Mouse (Mus musculus) kidney, postnatal 25 days (tissue): Measurements from ENCODE around the gene Stk38.

ENCODE experiments used
- DNase-seq, 2 experiments: peaks; one replicate each; pipeline ENCODE4 v3.0.0; 2021; ENCODE audit warnings: mixed read lengths in 2 of 2

The Stk38 gene

DNA sequence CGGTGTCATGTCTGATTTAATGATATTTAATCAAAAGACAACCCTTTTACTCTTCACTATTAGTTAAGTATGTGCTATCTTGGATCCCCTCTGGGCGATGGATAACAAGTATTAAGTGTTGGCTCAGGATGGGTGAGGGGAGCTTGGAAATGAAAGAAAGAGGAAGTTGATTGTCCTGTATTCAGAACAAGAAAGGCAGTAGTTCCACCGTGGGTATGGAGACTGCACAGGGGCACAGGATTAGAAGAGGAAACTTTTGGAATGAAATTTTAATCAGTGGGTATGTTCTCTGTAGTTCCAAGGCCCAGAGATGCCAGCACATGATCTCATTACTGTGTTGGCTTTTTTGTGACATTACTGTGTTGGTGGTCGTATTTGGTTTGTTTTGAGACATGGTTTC, 57.0 kb downstream of the Stk38 start:
- DNase-seq, result no peak

GRCm38 (mm10) chr17:28948661-28949060, 59.1 kb downstream of the Stk38 start:
- DNase-seq, result no peak

GRCm38 (mm10) chr17:28947011-28947939, 60.5 kb downstream of the Stk38 start:
- DNase-seq, result no peak

DNA sequence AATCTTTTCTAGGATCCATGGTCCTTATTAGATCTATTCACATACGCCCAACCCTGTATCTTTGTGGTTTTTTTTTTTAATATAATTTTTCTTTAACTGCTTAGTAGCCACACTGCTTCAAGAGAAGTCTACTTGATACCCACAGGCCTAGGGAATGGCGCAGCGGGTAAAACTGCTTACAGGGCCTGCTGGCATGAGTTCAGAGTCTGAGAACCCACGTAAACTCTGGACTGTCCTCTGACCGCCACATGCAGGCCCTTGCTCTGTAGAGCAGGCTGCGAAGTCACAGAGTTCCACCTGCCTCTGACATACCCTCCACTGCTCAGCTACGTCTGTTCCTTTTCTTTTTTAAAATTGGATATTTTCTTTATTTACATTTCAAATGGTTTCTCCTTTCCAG, 63.3 kb downstream of the Stk38 start:
- peak; percentile 72 to 84 for DNase-seq

- DNase-seq, result no peak
Observed at GRCm38 (mm10) chr17:28943740-28944139, 64.1 kb downstream of the Stk38 start, which contains the start of gene Pxt1. Gene Pxt1, minus strand, starts transcription at chr17:28943840.

DNA sequence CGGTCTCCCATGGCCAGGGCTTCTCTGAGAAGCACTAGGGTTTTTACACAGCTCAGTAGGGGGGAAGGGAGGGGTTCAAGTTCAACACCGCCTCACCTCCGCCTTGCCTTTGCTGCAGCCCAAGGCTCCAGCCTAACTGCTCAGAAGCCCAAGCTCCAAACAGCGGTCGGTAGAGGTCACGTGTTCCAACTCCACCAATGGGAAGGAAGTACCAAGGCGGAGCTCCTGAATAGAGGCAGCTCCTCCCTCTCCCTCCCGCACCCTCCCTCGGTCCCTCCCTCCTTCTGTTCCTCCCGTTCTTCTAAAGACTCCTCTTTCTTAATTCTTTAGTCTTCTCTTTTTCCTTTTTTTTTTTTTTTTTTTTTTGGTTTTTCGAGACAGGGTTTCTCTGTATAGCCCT, 65.7 kb downstream of the Stk38 start:
- DNase-seq, result peak in 1 of 2 experiments; percentile 30

DNA sequence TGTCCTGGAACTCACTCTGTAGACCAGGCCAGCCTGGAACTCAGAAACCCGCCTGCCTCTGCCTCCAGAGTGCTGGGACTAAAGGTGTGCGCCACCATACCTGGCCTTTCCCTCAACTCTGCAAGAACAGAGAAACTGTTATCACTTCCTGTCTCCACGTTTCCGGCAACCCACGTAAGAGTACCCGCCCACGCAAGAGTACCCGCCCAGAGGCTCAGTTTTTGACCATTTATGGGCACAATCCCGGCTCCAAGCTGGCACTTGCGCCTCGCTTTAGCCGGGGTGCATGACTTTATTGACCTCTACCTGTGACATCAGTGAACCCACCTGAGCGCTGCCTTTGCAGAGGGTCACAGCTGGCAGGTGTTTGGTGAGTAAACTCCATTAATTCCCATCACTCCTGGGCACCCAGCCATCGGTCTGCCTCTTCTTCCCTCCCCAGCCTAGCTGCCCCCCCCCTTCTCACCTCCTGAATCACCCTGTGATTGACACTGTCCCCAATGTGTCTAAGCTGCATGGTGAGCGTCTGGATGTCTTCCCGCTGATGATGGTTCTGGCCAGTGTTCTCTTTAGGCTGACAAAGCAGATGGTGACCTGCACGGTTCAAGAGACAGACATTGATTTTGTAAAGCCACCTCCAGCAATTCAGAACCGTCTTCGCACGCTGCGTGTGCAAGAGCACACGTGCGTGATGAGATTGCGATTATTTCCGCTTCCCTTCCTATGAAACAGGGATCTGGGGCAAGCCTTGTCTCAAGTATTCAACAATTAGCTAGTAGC, 66.8 kb downstream of the Stk38 start:
- DNase-seq, result no peak

DNA sequence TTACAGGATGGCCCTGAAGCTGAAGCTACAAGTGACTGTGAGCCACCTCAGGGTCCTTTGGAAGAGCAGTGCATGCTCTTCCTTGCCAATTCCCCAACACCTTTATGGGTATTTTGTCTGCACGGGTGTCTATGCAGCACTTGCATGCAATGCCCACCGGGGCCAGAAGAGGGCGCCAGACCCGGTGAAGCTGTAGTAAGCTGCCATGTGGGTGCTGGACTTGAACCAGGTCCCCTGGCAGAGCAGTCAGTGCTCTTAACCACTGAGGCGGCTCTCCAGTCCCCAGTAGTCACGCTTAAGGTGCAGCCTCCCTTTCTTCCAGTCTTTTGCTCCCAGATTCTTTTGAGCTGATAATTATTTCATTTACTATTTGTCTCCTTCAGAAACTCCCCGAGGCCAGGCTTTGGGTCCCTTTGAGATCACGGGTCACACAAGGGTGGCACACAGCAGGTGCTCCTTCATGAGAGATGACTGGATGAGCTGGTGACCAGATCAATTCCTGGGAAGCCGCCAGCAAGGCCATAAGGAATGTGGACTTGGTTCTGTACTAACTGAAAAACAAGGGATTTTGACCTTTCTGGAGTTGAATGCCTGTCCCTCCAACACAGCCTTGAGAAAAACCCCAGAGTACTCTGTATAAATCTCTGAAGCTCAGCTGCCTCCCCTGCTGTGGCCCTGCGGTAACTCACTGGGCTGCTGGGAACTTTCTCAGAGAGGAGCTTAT, 71.0 kb downstream of the Stk38 start:
- peak; percentile 85 to 86 for DNase-seq

DNA sequence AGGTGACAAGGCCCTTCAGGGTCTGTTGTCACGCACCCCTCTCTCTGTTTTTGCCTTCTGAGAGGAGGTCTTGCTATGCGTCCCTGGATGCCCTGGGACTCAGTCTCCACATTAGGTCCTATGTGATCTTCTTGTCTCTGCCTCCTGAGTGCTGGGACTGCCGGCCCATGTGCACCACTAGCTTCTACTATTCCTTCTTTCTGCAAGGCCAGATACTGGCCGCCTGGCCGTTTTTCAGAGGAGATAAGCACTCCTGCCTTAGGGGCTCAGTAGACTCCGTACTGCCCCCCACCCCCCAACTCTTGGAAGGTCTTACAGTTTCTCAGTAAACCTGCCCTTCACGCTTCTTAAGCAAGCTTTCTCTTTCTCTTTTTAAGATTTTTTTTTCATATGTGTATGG, 71.7 kb downstream of the Stk38 start:
- no peak for DNase-seq

- no peak for DNase-seq
Observed at GRCm38 (mm10) chr17:28934120-28934916, 73.5 kb downstream of the Stk38 start.

DNA sequence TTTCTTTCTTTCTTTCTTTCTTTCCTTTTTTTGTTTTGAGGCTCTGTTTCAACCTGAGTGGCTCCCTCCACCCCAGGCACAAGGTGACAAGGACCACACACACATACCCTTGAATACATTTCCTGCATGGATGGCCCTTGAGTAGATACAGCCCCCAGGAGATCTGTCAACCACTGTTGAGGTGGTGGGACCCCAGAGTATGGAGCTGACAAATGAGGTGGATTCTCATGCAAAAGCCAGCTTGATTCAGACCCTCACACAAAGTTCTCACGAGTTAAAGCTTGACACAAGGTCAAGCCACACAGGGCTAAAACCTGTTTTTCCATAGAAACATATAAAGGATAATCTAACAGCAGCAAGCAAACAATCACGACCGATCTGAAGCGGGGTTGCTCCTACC, 75.5 kb downstream of the Stk38 start:
- DNase-seq, result no peak

GRCm38 (mm10) chr17:28931436-28932211, 76.2 kb downstream of the Stk38 start:
- DNase-seq, result no peak

GRCm38 (mm10) chr17:28930392-28931074, 77.3 kb downstream of the Stk38 start:
- DNase-seq, result peak; percentile 96 to 98

DNA sequence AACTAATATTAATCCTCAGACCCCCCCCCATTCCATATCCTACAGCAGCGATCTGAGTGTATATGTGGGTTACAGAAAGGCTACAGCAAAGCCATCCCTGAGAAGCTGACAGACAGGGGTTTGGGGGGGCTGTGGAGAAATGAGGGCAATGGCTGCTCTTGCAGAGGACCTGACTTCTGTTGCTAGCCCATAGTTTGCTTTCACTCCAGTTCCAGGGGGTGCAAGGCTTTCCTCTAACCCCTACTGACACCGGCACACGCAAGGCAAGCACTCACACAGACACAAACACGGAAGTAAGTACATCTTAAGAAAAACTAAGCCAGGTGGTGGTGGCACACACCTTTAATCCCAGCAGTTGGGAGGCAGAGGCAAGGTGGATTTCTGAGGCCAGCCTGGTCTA, 78.4 kb downstream of the Stk38 start:
- DNase-seq, result no peak

DNA sequence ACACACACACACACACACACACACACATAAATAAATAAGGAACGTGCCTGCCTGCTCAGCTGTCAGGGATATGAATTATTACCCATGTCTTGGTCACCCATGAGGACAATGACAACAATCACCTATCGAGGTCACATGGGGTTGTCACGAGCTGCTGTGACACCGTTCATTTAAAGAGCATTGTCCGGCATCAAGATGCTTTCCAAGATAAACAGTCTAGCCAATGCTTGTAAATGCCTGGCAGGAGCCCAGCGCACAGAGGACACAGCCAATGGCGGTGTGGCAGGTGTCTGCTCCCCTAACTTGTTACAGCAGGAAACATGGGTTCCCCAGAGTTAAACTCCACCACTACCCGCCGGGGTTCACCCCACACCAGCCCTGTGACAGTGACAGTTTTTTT, 79.8 kb downstream of the Stk38 start:
- DNase-seq, result peak in 1 of 2 experiments; percentile 41

DNA sequence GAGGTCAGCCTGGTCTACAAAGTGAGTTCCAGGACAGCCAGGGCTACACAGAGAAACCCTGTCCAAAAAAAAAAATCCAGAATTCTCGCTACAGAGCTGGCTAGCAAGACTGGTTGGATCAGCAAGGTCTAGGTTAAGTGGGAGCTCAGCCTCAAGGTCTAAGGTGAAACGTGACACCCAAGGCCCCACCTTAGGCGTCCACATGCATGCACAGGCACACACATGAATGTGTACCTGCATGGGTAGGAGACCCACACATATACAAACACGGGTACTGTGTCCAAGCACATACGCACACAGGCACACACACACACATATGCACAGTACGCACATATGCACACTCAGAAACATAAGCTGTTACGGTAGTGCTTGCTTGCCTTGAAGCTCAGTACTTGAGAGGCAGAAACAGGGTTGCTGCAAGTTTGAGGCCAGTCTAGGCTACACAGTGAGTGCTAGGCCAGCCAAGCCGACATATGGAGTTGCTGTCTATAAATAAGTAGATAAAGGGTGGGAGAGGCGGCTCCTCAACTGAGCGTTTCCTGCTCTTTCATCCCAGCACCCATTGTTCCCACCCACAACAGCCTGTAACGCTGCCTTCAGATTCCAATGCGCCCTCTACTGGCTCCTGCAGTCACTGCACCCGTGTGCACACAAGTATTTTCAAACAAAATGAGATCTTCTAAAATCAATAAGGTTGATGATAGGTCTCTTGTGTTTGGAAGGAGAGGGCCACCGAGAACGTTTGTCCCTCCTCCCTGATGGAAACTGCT, 80.7 kb downstream of the Stk38 start:
- DNase-seq, result peak; percentile 67 to 76

- DNase-seq, result peak; percentile 80 to 89
Observed at GRCm38 (mm10) chr17:28926380-28926779, 81.4 kb downstream of the Stk38 start.

GRCm38 (mm10) chr17:28924957-28925595, 82.7 kb downstream of the Stk38 start:
- no peak for DNase-seq

GRCm38 (mm10) chr17:28922096-28922495, 85.7 kb downstream of the Stk38 start:
- no peak for DNase-seq
